Mouse (Mus musculus) testis, adult 2 months (tissue): ENCODE data around the gene Acod1. TPM values are rescaled to one million over a fixed set of nuclear protein-coding genes. Genes with fewer than 3 reads are reported as not detected.

Source experiments
- H3K27ac ChIP-seq: fragments of 200-500 bp; 2 replicates; pipeline ENCODE4 v1.5.1; 2012; ENCODE audit warnings: low read depth, low read length; ENCODE audit not compliant: control insufficient read depth, insufficient read depth
- H3K27me3 ChIP-seq: fragments of 200-500 bp; 2 replicates; pipeline ENCODE4 v1.6.1; 2012; ENCODE audit warnings: mild to moderate bottlenecking, low read length, moderate library complexity; ENCODE audit not compliant: control insufficient read depth, insufficient read depth
- H3K36me3 ChIP-seq: fragments of 200-500 bp; 2 replicates; pipeline ENCODE4 v1.6.1; 2012; ENCODE audit warnings: mild to moderate bottlenecking, low read length; ENCODE audit not compliant: control insufficient read depth, insufficient read depth
- H3K4me1 ChIP-seq: fragments of 200-500 bp; 2 replicates; pipeline ENCODE4 v1.6.1; 2012; ENCODE audit warnings: low read length; ENCODE audit not compliant: control insufficient read depth, insufficient read depth
- H3K4me3 ChIP-seq: fragments of 200-500 bp; 2 replicates; pipeline ENCODE4 v1.5.1; 2012; ENCODE audit warnings: low read depth, mild to moderate bottlenecking, low read length, moderate library complexity, mixed read lengths; ENCODE audit not compliant: control insufficient read depth
- CTCF ChIP-seq: fragments of 200-500 bp; IDR thresholded peaks from 2 replicates; pipeline ENCODE4 v1.5.1; 2012; ENCODE audit warnings: low read depth, mild to moderate bottlenecking, inconsistent platforms, low read length, moderate library complexity; ENCODE audit not compliant: control insufficient read depth, insufficient read depth, insufficient replicate concordance
- POLR2A ChIP-seq: fragments of 200-500 bp; IDR thresholded peaks from 2 replicates; pipeline ENCODE4 v1.6.1; 2012; ENCODE audit warnings: low read depth, mild to moderate bottlenecking, inconsistent platforms, low read length, moderate library complexity; ENCODE audit not compliant: control insufficient read depth
- polyA plus RNA-seq: library from polyadenylated mRNA; depleted of rRNA; stranded (reverse); fragments of >200 nt; gene quantifications from 2 replicates; pipeline ENCODE4 v1.2.3, GENCODE M21; 2012

Gene Acod1
- polyA plus RNA-seq, 1 experiment: not detected

DNA sequence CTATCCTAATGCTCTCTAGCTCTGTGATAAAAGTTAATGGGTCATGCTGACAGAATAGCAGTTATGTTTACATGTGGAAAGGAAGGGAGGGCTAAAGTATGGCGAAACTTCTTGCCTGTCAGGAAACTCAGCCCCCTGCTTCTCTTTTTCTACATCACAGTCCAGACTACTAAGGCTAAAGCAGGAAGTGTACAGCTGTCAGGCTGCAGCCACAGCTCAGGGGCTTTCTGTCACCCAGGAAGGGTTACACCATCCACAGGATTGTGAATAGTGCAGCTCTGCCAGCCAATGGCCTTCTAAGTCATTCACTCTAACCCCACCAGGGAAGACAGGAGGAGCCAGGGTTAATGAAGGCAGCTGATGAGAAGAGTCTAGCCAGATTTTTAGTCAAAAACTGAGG is 12.2 kb downstream of the Acod1 start:
- TF ChIP-seq CTCF (no peak), POLR2A (no peak)
- Histone ChIP-seq H3K4me1 (peaks cover 9% of the 10 kb centered on the region), H3K36me3 (no peaks in the 10 kb centered on the region), H3K27me3 (no peaks in the 10 kb centered on the region), H3K4me3 (no peak overlapping the region), H3K27ac (no peak overlapping the region)

DNA sequence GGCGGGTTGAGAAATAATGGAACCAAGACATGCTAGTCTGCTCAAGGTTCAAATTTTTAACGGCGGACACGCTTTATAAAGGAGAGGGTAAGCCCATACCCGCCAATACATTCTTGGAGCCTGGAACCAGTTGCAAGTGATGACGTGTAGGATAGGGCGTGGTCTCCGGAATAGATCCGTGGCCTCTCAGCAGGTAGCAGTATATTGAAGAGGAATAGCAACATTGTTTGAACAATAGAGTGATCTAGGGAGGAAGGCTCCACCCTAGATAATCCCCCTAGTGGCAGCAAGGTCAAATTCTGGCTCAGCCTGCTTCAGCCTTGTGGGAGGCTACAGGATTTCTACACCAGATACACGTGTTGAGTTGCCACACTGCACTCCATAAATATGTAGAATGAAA is 12.7 kb downstream of the Acod1 start:
- H3K36me3 ChIP-seq: no peaks in the 10 kb centered on the region
- H3K4me3 ChIP-seq: no peak overlapping the region

DNA sequence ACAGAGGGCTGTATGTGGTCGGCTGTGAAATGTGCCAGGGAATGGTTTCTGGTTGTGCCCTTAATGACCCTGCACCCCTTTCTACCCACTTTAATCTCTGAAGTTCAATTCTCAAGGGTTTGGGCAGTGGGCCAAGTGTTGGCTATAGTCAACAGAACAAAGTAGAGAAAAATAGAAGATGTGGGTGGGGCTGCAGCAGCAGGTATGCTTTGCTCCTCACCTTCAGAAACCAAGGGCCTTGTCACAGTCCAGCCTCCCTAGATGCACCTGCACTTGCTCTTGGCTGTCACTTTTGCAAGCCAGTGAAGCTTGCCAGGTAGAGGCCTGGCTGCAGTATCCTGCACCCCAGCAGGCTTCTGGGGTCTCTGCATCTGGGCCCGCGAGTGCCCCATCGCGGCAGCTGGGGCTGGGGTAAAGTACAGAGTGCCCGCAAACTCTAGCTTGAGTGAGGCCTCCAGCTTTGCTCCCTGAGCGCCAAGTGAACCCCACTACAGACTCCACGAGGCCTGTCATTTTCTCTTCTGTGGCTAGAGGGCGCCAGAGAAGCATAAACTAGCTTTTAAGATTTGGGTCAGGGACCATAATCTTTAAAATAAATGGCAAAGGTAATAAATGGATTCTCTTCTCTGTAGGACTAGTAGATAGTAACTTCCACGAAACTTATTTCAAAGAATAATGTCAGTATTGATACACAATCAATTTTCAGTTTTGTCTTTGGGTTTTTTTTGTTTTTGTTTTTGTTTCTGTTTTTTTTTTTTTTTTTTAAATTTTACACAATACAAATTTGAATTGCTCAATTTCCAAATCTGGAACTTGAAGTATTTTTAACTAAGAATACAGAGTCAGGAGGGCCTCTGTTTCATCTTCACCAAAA is 18.8 kb downstream of the Acod1 start:
- no peak overlapping the region for H3K4me3 ChIP-seq
- H3K4me1 ChIP-seq: peaks cover 3% of the 10 kb centered on the region
- TF ChIP-seq CTCF: peak; percentile 50; the same call in 1 of the 2 replicates
- no peak for TF ChIP-seq POLR2A
- H3K27ac ChIP-seq: no peak overlapping the region
- H3K36me3 ChIP-seq: no peaks in the 10 kb centered on the region
- H3K27me3 ChIP-seq: no peaks in the 10 kb centered on the region

More for the DNA sequence above, 12.7 kb downstream of the Acod1 start:
- Histone ChIP-seq H3K27me3 (no peaks in the 10 kb centered on the region), H3K27ac (no peak overlapping the region), H3K4me1 (peaks cover 8% of the 10 kb centered on the region)
- TF ChIP-seq CTCF (no peak), POLR2A (no peak)

DNA sequence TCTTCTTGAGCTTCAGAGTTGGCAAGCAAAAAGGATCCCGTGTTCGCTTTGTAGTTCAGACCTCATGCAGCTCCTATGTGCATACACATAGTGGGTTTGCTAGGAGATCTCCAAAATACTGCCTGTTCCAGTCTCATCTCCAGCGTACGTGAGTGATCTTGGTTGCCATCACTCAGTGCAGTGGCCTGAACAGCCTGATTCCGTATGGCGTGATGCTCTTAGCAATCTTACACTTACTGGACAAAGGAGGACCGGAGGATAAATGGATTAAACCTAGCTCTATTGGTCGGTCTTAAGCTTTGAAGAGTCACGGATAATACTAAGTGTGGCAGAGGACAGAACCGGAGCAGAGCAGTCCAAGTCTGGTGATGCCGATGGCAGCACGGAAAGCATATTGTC is 22.7 kb downstream of the Acod1 start:
- Histone ChIP-seq H3K4me1 (peaks cover 5% of the 10 kb centered on the region), H3K36me3 (no peaks in the 10 kb centered on the region), H3K4me3 (peak overlapping the region; percentile 84), H3K27me3 (no peaks in the 10 kb centered on the region), H3K27ac (peak overlapping the region; percentile 74)
- TF ChIP-seq POLR2A: no peak
- no peak for TF ChIP-seq CTCF

DNA sequence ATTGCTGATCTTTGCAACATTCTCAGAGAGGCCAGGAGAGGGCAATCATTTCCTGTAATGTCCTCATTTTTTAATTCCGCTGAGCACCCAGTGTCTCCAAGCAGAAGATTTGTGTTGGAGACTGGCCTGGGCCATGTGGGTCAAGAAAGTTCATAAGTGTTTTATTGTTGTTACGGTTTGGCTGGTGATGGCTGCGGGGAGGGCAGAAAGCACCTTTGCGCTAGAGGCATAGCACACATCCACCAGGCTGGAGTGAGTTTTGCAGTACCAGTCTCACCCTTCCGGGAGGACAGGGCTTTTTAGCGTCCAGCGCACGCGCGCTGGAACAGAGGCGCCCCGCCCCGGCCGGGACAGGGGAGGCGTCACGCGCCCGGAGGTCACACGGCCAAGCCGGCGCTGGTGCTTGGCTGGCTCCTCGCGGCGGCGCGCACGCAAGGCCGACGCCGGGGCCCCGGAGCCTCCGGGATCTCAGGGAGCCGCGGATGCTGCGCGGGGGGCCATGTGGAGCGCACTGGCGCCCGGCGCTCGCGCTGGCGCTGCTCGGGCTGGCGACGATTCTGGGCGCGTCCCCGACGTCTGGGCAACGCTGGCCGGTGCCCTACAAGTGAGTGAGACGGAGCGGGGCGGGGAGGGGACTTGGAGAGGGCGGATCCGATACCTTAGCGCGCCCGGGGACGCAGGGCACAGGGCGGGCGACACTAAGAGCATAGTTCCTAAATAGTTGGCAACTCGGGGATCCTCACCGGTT is 23.3 kb downstream of the Acod1 start, which contains the start of gene Cln5:
Gene Cln5 (plus strand): TSS at position 353 of the 748 bp plus-strand sequence.
- no peaks in the 10 kb centered on the region for H3K27me3 ChIP-seq
- H3K4me1 ChIP-seq: peaks cover 5% of the 10 kb centered on the region
- peak within 1 kb of the TSS; percentile 74 for H3K27ac ChIP-seq
- H3K36me3 ChIP-seq: no peaks in the 10 kb centered on the region
- TF ChIP-seq CTCF (no peak), POLR2A (peak; percentile 76)
- peak within 1 kb of the TSS; percentile 84 for H3K4me3 ChIP-seq

DNA sequence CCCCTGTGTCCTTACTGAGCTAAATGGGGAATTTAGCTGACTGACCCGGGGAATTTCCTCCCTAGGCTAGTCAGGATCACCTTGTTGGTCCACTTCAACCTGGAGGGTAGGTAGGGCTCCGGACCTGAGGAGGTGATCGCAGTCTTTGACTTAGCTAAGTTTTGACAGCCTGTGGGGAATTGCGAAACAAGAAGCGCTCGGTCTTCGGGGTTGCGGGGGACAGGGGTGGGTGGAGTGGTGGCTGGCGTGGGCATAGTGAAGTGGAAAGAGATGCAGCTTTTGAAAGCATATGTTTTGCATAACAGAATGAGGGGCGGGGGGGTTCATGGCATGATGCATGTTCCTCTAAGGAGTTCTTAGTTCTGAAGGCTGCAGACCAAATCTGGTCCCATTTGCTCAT is 24.0 kb downstream of the Acod1 start:
- TF ChIP-seq POLR2A: no peak
- TF ChIP-seq CTCF: no peak
- H3K27ac ChIP-seq: 0 out of 2 replicates have a peak overlapping the region, but pooled peaks have one; percentile 5

DNA sequence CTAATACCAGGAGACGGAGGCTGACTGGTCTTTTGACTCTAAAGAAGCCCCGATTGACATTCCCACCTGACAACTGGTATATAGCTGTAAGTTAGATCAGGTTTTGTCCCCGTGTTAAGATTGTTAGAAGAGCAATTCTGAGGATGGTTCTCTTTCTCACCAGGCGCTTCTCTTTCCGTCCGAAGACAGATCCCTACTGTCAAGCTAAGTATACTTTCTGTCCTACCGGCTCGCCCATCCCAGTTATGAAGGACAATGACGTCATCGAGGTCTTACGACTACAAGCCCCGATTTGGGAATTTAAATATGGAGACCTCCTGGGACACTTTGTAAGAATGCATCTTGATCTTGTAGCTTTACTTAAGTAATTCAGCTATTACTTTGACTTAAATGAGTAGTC is 24.7 kb downstream of the Acod1 start:
- no peaks in the 10 kb centered on the region for H3K27me3 ChIP-seq
- H3K4me1 ChIP-seq: peaks cover 3% of the 10 kb centered on the region
- H3K4me3 ChIP-seq: no peak overlapping the region
- no peaks in the 10 kb centered on the region for H3K36me3 ChIP-seq
- H3K27ac ChIP-seq: no peak overlapping the region
- TF ChIP-seq CTCF (no peak), POLR2A (no peak)

More for the DNA sequence above, 24.0 kb downstream of the Acod1 start:
- Histone ChIP-seq H3K4me1 (peaks cover 3% of the 10 kb centered on the region), H3K4me3 (peak overlapping the region; percentile 84), H3K27me3 (no peaks in the 10 kb centered on the region), H3K36me3 (no peaks in the 10 kb centered on the region)
